Mouse (Mus musculus): Measurements from ENCODE around the gene Tmem200b.

Tmem200b gene

GRCm38 (mm10) chr4:131910237-131910994 lies 11.2 kb upstream of the Tmem200b start:
- no peak for DNase-seq (ENCODE audit: low read depth)

GRCm38 (mm10) chr4:131911521-131911920 lies 10.1 kb upstream of the Tmem200b start:
- no peak for DNase-seq (ENCODE audit: low read depth)

GRCm38 (mm10) chr4:131913526-131913925 lies 8.0 kb upstream of the Tmem200b start:
- DNase-seq (ENCODE audit: low read depth), result no peak

GRCm38 (mm10) chr4:131914046-131914643 lies 7.4 kb upstream of the Tmem200b start:
- no peak for DNase-seq (ENCODE audit: low read depth)

- DNase-seq (ENCODE audit: low read depth), result no peak
Observed at GRCm38 (mm10) chr4:131914891-131915469, 6.6 kb upstream of the Tmem200b start.

- DNase-seq (ENCODE audit: low read depth), result no peak
Observed at GRCm38 (mm10) chr4:131915821-131916328, 5.7 kb upstream of the Tmem200b start.

- no peak for DNase-seq (ENCODE audit: low read depth)
Observed at GRCm38 (mm10) chr4:131916425-131916824, 5.1 kb upstream of the Tmem200b start.

GRCm38 (mm10) chr4:131917010-131917555 lies 4.5 kb upstream of the Tmem200b start:
- DNase-seq (ENCODE audit: low read depth), result no peak

GRCm38 (mm10) chr4:131918026-131918533 lies 3.5 kb upstream of the Tmem200b start:
- no peak for DNase-seq (ENCODE audit: low read depth)

- no peak for DNase-seq (ENCODE audit: low read depth)
Observed at GRCm38 (mm10) chr4:131918711-131919500, 2.7 kb upstream of the Tmem200b start.

- no peak for DNase-seq (ENCODE audit: low read depth)
Observed at GRCm38 (mm10) chr4:131919506-131920140, 1.9 kb upstream of the Tmem200b start.

GRCm38 (mm10) chr4:131920141-131920594 lies 1.4 kb upstream of the Tmem200b start:
- DNase-seq (ENCODE audit: low read depth), result no peak

GRCm38 (mm10) chr4:131920595-131921351 lies 798 bp upstream of the Tmem200b start:
- DNase-seq (ENCODE audit: low read depth), result no peak

GRCm38 (mm10) chr4:131922404-131922803 lies 833 bp downstream of the Tmem200b start:
- no peak for DNase-seq (ENCODE audit: low read depth)

- DNase-seq (ENCODE audit: low read depth), result no peak
Observed at GRCm38 (mm10) chr4:131924096-131924810, 2.7 kb downstream of the Tmem200b start.

- DNase-seq (ENCODE audit: low read depth), result no peak
Observed at GRCm38 (mm10) chr4:131929146-131929545, 7.6 kb downstream of the Tmem200b start.

GRCm38 (mm10) chr4:131939459-131939858 lies 17.9 kb downstream of the Tmem200b start:
- DNase-seq (ENCODE audit: low read depth), result no peak

- no peak for DNase-seq (ENCODE audit: low read depth)
Observed at GRCm38 (mm10) chr4:131940846-131941245, 19.3 kb downstream of the Tmem200b start.

GRCm38 (mm10) chr4:131947848-131948247 lies 26.3 kb downstream of the Tmem200b start:
- no peak for DNase-seq (ENCODE audit: low read depth)

GRCm38 (mm10) chr4:131949903-131950302 lies 28.3 kb downstream of the Tmem200b start:
- DNase-seq (ENCODE audit: low read depth), result no peak

All from c-Kit-positive CD71-negative TER-119-negative erythroid progenitor cells, embryonic 14.5 days (primary cell).